11 mouse cellular contexts compared by ENCODE assay signal in the genomic region with DNA sequence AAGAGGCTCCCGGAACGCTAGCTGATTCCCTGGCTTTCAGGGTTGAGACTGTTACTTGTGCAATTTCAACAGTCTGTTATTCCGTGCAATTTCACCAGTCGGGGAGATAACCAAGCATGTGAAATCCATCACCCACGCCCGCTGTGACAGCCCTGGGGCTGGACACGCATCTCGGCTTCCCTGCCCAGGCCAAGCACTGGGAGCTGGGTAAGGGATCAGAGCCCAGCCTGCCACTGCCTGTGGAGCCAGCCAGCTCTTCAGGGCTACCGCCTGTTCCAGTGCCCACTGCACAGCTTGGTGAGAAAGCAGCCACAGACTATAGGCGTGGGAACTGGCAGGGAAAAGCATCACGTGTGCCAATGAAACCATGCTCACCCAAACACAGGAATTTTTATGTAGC.
DNase-seq lines count a peak whose midpoint lies in the region; ATAC-seq lines count a peak whose summit lies in the region.
"Had no signal": no experiment of that assay in that cellular context is flagged by ENCODE, and none has a peak within 500 bp of the region (broad histone marks: within the 10 kb centered on the region; RNA-seq: fewer than 3 reads in every experiment).

No protein-coding gene starts in this region.

- WGBS in midbrain, embryonic 11.5 days: 87% methylated on average over 11 of the region's 11 CpGs
- WGBS in midbrain, embryonic 10.5 days: 92% methylated on average over 11 of the region's 11 CpGs
- WGBS in heart, embryonic 13.5 days: 70% methylated on average over 11 of the region's 11 CpGs
- 78% methylated on average over 11 of the region's 11 CpGs for WGBS in liver, embryonic 12.5 days (ENCODE audit: insufficient replicate concordance)

- no peak overlapping the region for H3K9ac ChIP-seq in midbrain, embryonic 11.5 days (ENCODE audit: low read length)
- no peak overlapping the region for H3K9ac ChIP-seq in heart, embryonic 13.5 days
- no peak overlapping the region for H3K9ac ChIP-seq in liver, embryonic 12.5 days
- H3K9ac ChIP-seq: embryonic facial prominence, embryonic 12.5 days; liver, embryonic 13.5 days; stomach, embryonic 15.5 days had no signal

- no peak overlapping the region for H3K4me3 ChIP-seq in midbrain, embryonic 11.5 days (ENCODE audit: low read depth, low read length)
- H3K4me3 ChIP-seq in midbrain, embryonic 10.5 days: no peak overlapping the region
- no peak overlapping the region for H3K4me3 ChIP-seq in heart, embryonic 13.5 days
- no peak overlapping the region for H3K4me3 ChIP-seq in liver, embryonic 12.5 days
- H3K4me3 ChIP-seq: embryonic facial prominence, embryonic 12.5 days; liver, embryonic 13.5 days; stomach, embryonic 15.5 days had no signal

- H3K27me3 ChIP-seq in midbrain, embryonic 11.5 days (ENCODE audit: control insufficient read depth, insufficient read depth, low read length): no peaks in the 10 kb centered on the region
- no peaks in the 10 kb centered on the region for H3K27me3 ChIP-seq in midbrain, embryonic 10.5 days (ENCODE audit: low read depth, poor library complexity, severe bottlenecking)
- H3K27me3 ChIP-seq in heart, embryonic 13.5 days (replicated peaks): no peaks in the 10 kb centered on the region
- no peaks in the 10 kb centered on the region for H3K27me3 ChIP-seq in liver, embryonic 12.5 days (replicated peaks)
- H3K27me3 ChIP-seq: embryonic facial prominence, embryonic 12.5 days; liver, embryonic 13.5 days; stomach, embryonic 15.5 days had no signal

- H3K4me1 ChIP-seq in midbrain, embryonic 11.5 days (ENCODE audit: control insufficient read depth, insufficient read depth, low read length): peaks cover 10% of the 10 kb centered on the region
- peaks cover 17% of the 10 kb centered on the region for H3K4me1 ChIP-seq in midbrain, embryonic 10.5 days
- no peaks in the 10 kb centered on the region for H3K4me1 ChIP-seq in heart, embryonic 13.5 days
- H3K4me1 ChIP-seq in liver, embryonic 12.5 days: no peaks in the 10 kb centered on the region
- H3K4me1 ChIP-seq: embryonic facial prominence, embryonic 12.5 days; liver, embryonic 13.5 days; stomach, embryonic 15.5 days had no signal

- H3K4me2 ChIP-seq in midbrain, embryonic 11.5 days: no peak overlapping the region
- no peak overlapping the region for H3K4me2 ChIP-seq in heart, embryonic 13.5 days
- H3K4me2 ChIP-seq in liver, embryonic 12.5 days: no peak overlapping the region
- H3K4me2 ChIP-seq: embryonic facial prominence, embryonic 12.5 days; liver, embryonic 13.5 days; stomach, embryonic 15.5 days had no signal

- H3K36me3 ChIP-seq in midbrain, embryonic 11.5 days (ENCODE audit: control insufficient read depth, insufficient read depth, low read length): no peaks in the 10 kb centered on the region; the same call in 1 of the 2 replicates
- H3K36me3 ChIP-seq in midbrain, embryonic 10.5 days: peaks cover 36% of the 10 kb centered on the region
- H3K36me3 ChIP-seq in heart, embryonic 13.5 days: peaks cover 18% of the 10 kb centered on the region; the same call in 1 of the 2 replicates
- peaks cover 28% of the 10 kb centered on the region for H3K36me3 ChIP-seq in liver, embryonic 12.5 days

- intact Hi-C loops in left cerebral cortex, postnatal 36 days (cut with DNase I): no loop called here

- ATAC-seq in midbrain, embryonic 11.5 days (ENCODE audit: low FRiP score): no peak
- no peak for ATAC-seq in heart, embryonic 13.5 days (ENCODE audit: extremely low read depth, insufficient number of reproducible peaks, low FRiP score, low TSS enrichment)
- no peak for ATAC-seq in liver, embryonic 12.5 days

- H3K27ac ChIP-seq in midbrain, embryonic 11.5 days (ENCODE audit: low read depth, low read length): no peak overlapping the region
- no peak overlapping the region for H3K27ac ChIP-seq in midbrain, embryonic 10.5 days (replicated peaks)
- 0 out of 2 replicates have a peak overlapping the region, but pooled peaks have one; percentile 8 for H3K27ac ChIP-seq in heart, embryonic 13.5 days (replicated peaks)
- no peak overlapping the region for H3K27ac ChIP-seq in liver, embryonic 12.5 days
- H3K27ac ChIP-seq: embryonic facial prominence, embryonic 12.5 days; liver, embryonic 13.5 days; stomach, embryonic 15.5 days had no signal

- no peaks in the 10 kb centered on the region for H3K9me3 ChIP-seq in midbrain, embryonic 11.5 days (ENCODE audit: control insufficient read depth, low read length)
- H3K9me3 ChIP-seq in midbrain, embryonic 10.5 days (replicated peaks): no peaks in the 10 kb centered on the region
- no peaks in the 10 kb centered on the region for H3K9me3 ChIP-seq in heart, embryonic 13.5 days
- no peaks in the 10 kb centered on the region for H3K9me3 ChIP-seq in liver, embryonic 12.5 days (replicated peaks)
- H3K9me3 ChIP-seq: embryonic facial prominence, embryonic 12.5 days; liver, embryonic 13.5 days; stomach, embryonic 15.5 days had no signal

- DNase-seq in midbrain, embryonic 11.5 days (ENCODE audit: low spot score, missing footprints): peak; percentile 59
- no peak for DNase-seq in midbrain, embryonic 10.5 days (ENCODE audit: low spot score)
- peak; percentile 82 to 84 for DNase-seq in left cerebral cortex, postnatal 36 days (ENCODE audit: low spot score in 2 of 2)
- DNase-seq in right cerebral cortex, postnatal 10 days (ENCODE audit: low spot score in 2 of 2): peak; percentile 82 to 88
- DNase-seq in T-cell, adult 2 months (ENCODE audit: low spot score): no peak
- DNase-seq in adrenal gland, postnatal 10 days: no peak
- DNase-seq: liver, embryonic 13.5 days had no signal

Comparison
In these comparisons a context has a peak if more than half of its experiments do, and no peak if none do; other contexts are left out.
1. DNase-seq: peak in midbrain, embryonic 11.5 days (single experiment), left cerebral cortex, postnatal 36 days (2 of 2) and right cerebral cortex, postnatal 10 days (2 of 2); none in midbrain, embryonic 10.5 days (single experiment), T-cell, adult 2 months (single experiment) and adrenal gland, postnatal 10 days (single experiment).